41 mouse cellular contexts compared by ENCODE assay signal in the genomic region with DNA sequence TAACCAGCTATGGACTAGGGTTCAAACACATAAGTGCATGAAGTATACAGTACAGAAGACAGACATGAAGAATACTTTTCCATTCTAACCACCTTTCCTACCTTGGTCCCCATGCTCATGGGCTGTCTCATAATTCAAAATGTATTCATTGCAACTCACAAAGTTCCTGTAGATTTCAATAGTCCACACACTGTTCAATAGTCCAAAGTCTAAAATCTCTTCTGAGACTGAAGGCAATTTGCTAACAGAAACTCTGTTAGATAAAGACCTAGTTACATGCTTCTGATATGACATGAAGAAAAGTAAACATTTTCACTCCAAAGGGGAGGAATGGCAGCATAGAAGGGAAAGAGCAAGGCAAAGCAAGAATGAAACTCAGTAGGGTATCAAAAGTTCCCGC. TPM values are rescaled to one million over a fixed set of nuclear protein-coding genes. Genes with fewer than 3 reads are reported as not detected.
"Had no signal": no experiment of that assay in that cellular context is flagged by ENCODE, and none has a peak within 500 bp of the region (broad histone marks: within the 10 kb centered on the region; RNA-seq: fewer than 3 reads in every experiment).

No protein-coding gene starts in this region.

- H3K27ac ChIP-seq: gastrocnemius, adult 2 months; heart, embryonic 10.5 days; hindbrain, embryonic 10.5 days; hindbrain, embryonic 12.5 days; hindbrain, embryonic 14.5 days; kidney, embryonic 15.5 days; kidney, postnatal 0 days; limb, embryonic 10.5 days; limb, embryonic 12.5 days; liver, embryonic 12.5 days had no signal

- ATAC-seq: hindbrain, embryonic 16.5 days; inflammation-experienced regulatory T-cells, adult 6 months; liver, embryonic 12.5 days had no signal

- H3K36me3 ChIP-seq: heart, embryonic 10.5 days; heart, embryonic 12.5 days; hindbrain, embryonic 10.5 days; hindbrain, embryonic 12.5 days; kidney, embryonic 15.5 days; limb, embryonic 10.5 days; limb, embryonic 12.5 days; liver, embryonic 12.5 days had no signal

- H3K9me3 ChIP-seq: heart, embryonic 10.5 days; heart, embryonic 12.5 days; hindbrain, embryonic 12.5 days; kidney, embryonic 15.5 days; limb, embryonic 10.5 days; limb, embryonic 12.5 days; liver, embryonic 12.5 days had no signal

- H3K27me3 ChIP-seq: heart, embryonic 12.5 days; hindbrain, embryonic 12.5 days; kidney, embryonic 15.5 days; limb, embryonic 12.5 days; liver, embryonic 12.5 days had no signal

- H3K4me1 ChIP-seq: heart, embryonic 10.5 days; heart, embryonic 12.5 days; hindbrain, embryonic 10.5 days; hindbrain, embryonic 12.5 days; kidney, embryonic 15.5 days; limb, embryonic 10.5 days; limb, embryonic 12.5 days; liver, embryonic 12.5 days had no signal

- H3K4me2 ChIP-seq: heart, embryonic 12.5 days; hindbrain, embryonic 12.5 days; hindbrain, embryonic 14.5 days; kidney, embryonic 15.5 days; limb, embryonic 12.5 days; liver, embryonic 12.5 days had no signal

- DNase-seq: gastrocnemius, adult 2 months; gastrocnemius, postnatal 10 days; gastrocnemius, postnatal 25 days; heart, adult 18-20 months; heart, postnatal 10 days; heart, postnatal 4 days; kidney, adult 11 months; kidney, adult 2 months; kidney, adult 9 months; kidney, postnatal 14 days; kidney, postnatal 36 days; layer of hippocampus, adult 9-11 months; layer of hippocampus, postnatal 36 days; liver had no signal

- H3K9ac ChIP-seq: heart, embryonic 12.5 days; hindbrain, embryonic 12.5 days; hindbrain, embryonic 14.5 days; kidney, embryonic 15.5 days; limb, embryonic 12.5 days; liver, embryonic 12.5 days had no signal

- H3K4me3 ChIP-seq: gastrocnemius, adult 2 months; heart, embryonic 10.5 days; heart, embryonic 12.5 days; hindbrain, embryonic 10.5 days; hindbrain, embryonic 12.5 days; kidney, embryonic 15.5 days; limb, embryonic 10.5 days; limb, embryonic 12.5 days; liver, embryonic 12.5 days had no signal

RNA-seq across cellular contexts. Expression of a gene that starts 2.9 kb away (rescaled TPM):
- total RNA-seq: gastrocnemius, adult 2 months; gastrocnemius, postnatal 10 days; gastrocnemius, postnatal 25 days; gastrocnemius, postnatal 4 days; granulocyte monocyte progenitor cell, adult 5-6 weeks; heart, adult 18-20 months; heart, adult 8-10 months; heart, postnatal 10 days; heart, postnatal 25 days; heart, postnatal 4 days; layer of hippocampus, postnatal 14 days; left cerebral cortex, postnatal 10 days had no signal
- polyA plus RNA-seq: frontal cortex, adult 2 months; heart, embryonic 10.5 days; heart, embryonic 12.5 days; heart, embryonic 14.5 days; hindbrain, embryonic 10.5 days; hindbrain, embryonic 12.5 days; hindbrain, embryonic 14.5 days; inflammation-experienced regulatory T-cells, adult 6 months; kidney, adult 2 months; kidney, embryonic 15.5 days; kidney, postnatal 0 days; limb, embryonic 10.5 days; limb, embryonic 12.5 days; limb, embryonic 14.5 days; liver, embryonic 12.5 days had no signal

RNA-seq across cellular contexts. Expression of a gene that starts 51.1 kb away (rescaled TPM):
- total RNA-seq: gastrocnemius, adult 2 months; gastrocnemius, postnatal 10 days; gastrocnemius, postnatal 25 days; gastrocnemius, postnatal 4 days; granulocyte monocyte progenitor cell, adult 5-6 weeks; heart, adult 8-10 months; heart, postnatal 10 days; heart, postnatal 25 days; heart, postnatal 4 days had no signal
- polyA plus RNA-seq: frontal cortex, adult 2 months; heart, embryonic 12.5 days; heart, embryonic 14.5 days; hindbrain, embryonic 10.5 days; hindbrain, embryonic 12.5 days; hindbrain, embryonic 14.5 days; inflammation-experienced regulatory T-cells, adult 6 months; kidney, postnatal 0 days; limb, embryonic 10.5 days; limb, embryonic 12.5 days; liver, embryonic 12.5 days had no signal

RNA-seq across cellular contexts. Expression of a gene that starts 55.8 kb away (rescaled TPM):
- total RNA-seq: gastrocnemius, adult 2 months; gastrocnemius, postnatal 10 days; gastrocnemius, postnatal 25 days; gastrocnemius, postnatal 4 days; granulocyte monocyte progenitor cell, adult 5-6 weeks; heart, adult 18-20 months; heart, adult 8-10 months; heart, postnatal 10 days; heart, postnatal 25 days; heart, postnatal 4 days; layer of hippocampus, adult 18-20 months; layer of hippocampus, adult 8-10 months; layer of hippocampus, postnatal 14 days; layer of hippocampus, postnatal 36 days; left cerebral cortex, adult 18-20 months; left cerebral cortex, adult 8-10 months; left cerebral cortex, postnatal 10 days; left cerebral cortex, postnatal 25 days had no signal
- polyA plus RNA-seq: frontal cortex, adult 2 months; heart, embryonic 10.5 days; heart, embryonic 12.5 days; heart, embryonic 14.5 days; heart, embryonic 16.5 days; hindbrain, embryonic 10.5 days; hindbrain, embryonic 12.5 days; hindbrain, embryonic 14.5 days; hindbrain, embryonic 16.5 days; inflammation-experienced regulatory T-cells, adult 6 months; kidney, adult 2 months; kidney, embryonic 15.5 days; kidney, postnatal 0 days; limb, embryonic 10.5 days; limb, embryonic 12.5 days; limb, embryonic 14.5 days; liver, embryonic 12.5 days had no signal
